Mouse (Mus musculus) embryonic facial prominence, embryonic 15.5 days (tissue): Measurements from ENCODE around the gene Cpne2. TPM values are rescaled to one million over a fixed set of nuclear protein-coding genes. Genes with fewer than 3 reads are reported as not detected.

Source experiments
- ATAC-seq: fragments of 200-750 bp; cut with Nextera tagmentation; 2 replicates; pipeline ENCODE4 v1.8.0; 2017; ENCODE audit warnings: low read depth, moderate TSS enrichment; ENCODE audit not compliant: insufficient number of reproducible peaks, low FRiP score, low TSS enrichment
- H3K27ac ChIP-seq: fragments of 300-500 bp; sonication (generic); replicated peaks from 2 replicates; pipeline ENCODE4 v1.5.1; 2015; ENCODE audit warnings: mild to moderate bottlenecking, inconsistent platforms
- H3K27me3 ChIP-seq: fragments of 300-500 bp; sonication (generic); 2 replicates; pipeline ENCODE4 v1.6.1; 2015; ENCODE audit warnings: inconsistent platforms
- H3K36me3 ChIP-seq: fragments of 300-500 bp; sonication (generic); 2 replicates; pipeline ENCODE4 v1.6.1; 2015; ENCODE audit warnings: mild to moderate bottlenecking, inconsistent platforms
- H3K4me1 ChIP-seq: fragments of 300-500 bp; sonication (generic); 2 replicates; pipeline ENCODE4 v1.6.1; 2015; ENCODE audit warnings: inconsistent platforms
- H3K4me2 ChIP-seq: fragments of 300-500 bp; sonication (generic); replicated peaks from 2 replicates; pipeline ENCODE4 v1.6.1; 2015; ENCODE audit warnings: mild to moderate bottlenecking, inconsistent platforms
- H3K4me3 ChIP-seq: fragments of 300-500 bp; sonication (generic); replicated peaks from 2 replicates; pipeline ENCODE4 v1.5.1; 2015; ENCODE audit warnings: mild to moderate bottlenecking, inconsistent platforms
- H3K9ac ChIP-seq: fragments of 300-500 bp; sonication (generic); 2 replicates; pipeline ENCODE4 v1.6.1; 2015; ENCODE audit warnings: inconsistent platforms
- H3K9me3 ChIP-seq: fragments of 300-500 bp; sonication (generic); replicated peaks from 2 replicates; pipeline ENCODE4 v1.6.1; 2016; ENCODE audit warnings: inconsistent platforms
- WGBS: fragments of 180-500 bp; shearing (Covaris S2); methylation state at CpG from one replicate; pipeline ENCODE4 v1.1.7; 2015; 5-methylcytosine and 5-hydroxymethylcytosine counted together
- polyA plus RNA-seq: library from polyadenylated mRNA; unstranded; fragments of >200 nt; fragmentation: Nextera tagmentation; extraction: Ambion mirVana; gene quantifications from 2 replicates; pipeline ENCODE4 v1.2.1, GENCODE M21; 2015

The Cpne2 gene
- polyA plus RNA-seq, 1 experiment from 2014 or later: 15.6 TPM

- no peak overlapping the region for H3K27ac ChIP-seq
- no peak for ATAC-seq
- H3K4me2 ChIP-seq: no peak overlapping the region
- H3K4me3 ChIP-seq: no peak overlapping the region
- 82% methylated on average over 7 of the region's 7 CpGs for WGBS
- no peak overlapping the region for H3K9ac ChIP-seq
- H3K9me3 ChIP-seq: no peaks in the 10 kb centered on the region
- H3K27me3 ChIP-seq: peaks cover 18% of the 10 kb centered on the region
- H3K4me1 ChIP-seq: peaks cover 23% of the 10 kb centered on the region
- H3K36me3 ChIP-seq: no peaks in the 10 kb centered on the region
Measured at GRCm38 (mm10) chr8:94535631-94536030, 2.8 kb downstream of the Cpne2 start.

- 78% methylated on average over 2 of the region's 2 CpGs for WGBS
- H3K27ac ChIP-seq: no peak overlapping the region
- peaks cover 19% of the 10 kb centered on the region for H3K4me1 ChIP-seq
- H3K27me3 ChIP-seq: peaks cover 18% of the 10 kb centered on the region
- H3K4me3 ChIP-seq: no peak overlapping the region
- no peaks in the 10 kb centered on the region for H3K36me3 ChIP-seq
- no peaks in the 10 kb centered on the region for H3K9me3 ChIP-seq
- no peak for ATAC-seq
- no peak overlapping the region for H3K9ac ChIP-seq
- no peak overlapping the region for H3K4me2 ChIP-seq
Measured at GRCm38 (mm10) chr8:94537456-94537855, 4.7 kb downstream of the Cpne2 start.

- peaks cover 12% of the 10 kb centered on the region for H3K4me1 ChIP-seq
- H3K4me2 ChIP-seq: no peak overlapping the region
- no peaks in the 10 kb centered on the region for H3K9me3 ChIP-seq
- no peaks in the 10 kb centered on the region for H3K36me3 ChIP-seq
- no peak for ATAC-seq
- H3K27me3 ChIP-seq: peaks cover 3% of the 10 kb centered on the region; the same call in 1 of the 2 replicates
- H3K9ac ChIP-seq: no peak overlapping the region
- H3K27ac ChIP-seq: no peak overlapping the region
- 85% methylated on average over 2 of the region's 2 CpGs for WGBS
- H3K4me3 ChIP-seq: no peak overlapping the region
Measured at GRCm38 (mm10) chr8:94540025-94540424, 7.2 kb downstream of the Cpne2 start.

GRCm38 (mm10) chr8:94540889-94541795 is 8.4 kb downstream of the Cpne2 start:
- Histone ChIP-seq H3K27me3 (no peaks in the 10 kb centered on the region), H3K4me1 (peaks cover 12% of the 10 kb centered on the region), H3K9ac (no peak overlapping the region), H3K4me3 (no peak overlapping the region), H3K27ac (no peak overlapping the region), H3K4me2 (no peak overlapping the region), H3K9me3 (no peaks in the 10 kb centered on the region), H3K36me3 (no peaks in the 10 kb centered on the region)
- 51% methylated on average over 17 of the region's 18 CpGs for WGBS
- ATAC-seq: 0 out of 2 replicates have a peak, but pooled peaks have one; percentile 23

- Histone ChIP-seq H3K9me3 (no peaks in the 10 kb centered on the region), H3K27me3 (no peaks in the 10 kb centered on the region), H3K4me1 (peaks cover 12% of the 10 kb centered on the region), H3K36me3 (no peaks in the 10 kb centered on the region), H3K4me3 (no peak overlapping the region), H3K27ac (no peak overlapping the region), H3K4me2 (no peak overlapping the region; the same call in 1 of the 2 replicates), H3K9ac (no peak overlapping the region)
- WGBS: 34% methylated on average over 8 of the region's 8 CpGs
- no peak for ATAC-seq
Measured at GRCm38 (mm10) chr8:94543981-94544380, 11.2 kb downstream of the Cpne2 start.

GRCm38 (mm10) chr8:94549041-94549440 is 16.3 kb downstream of the Cpne2 start:
- no peak overlapping the region for H3K4me2 ChIP-seq
- H3K27me3 ChIP-seq: no peaks in the 10 kb centered on the region
- ATAC-seq: no peak
- whole genome bisulfite sequencing: 49% methylated on average over 5 of the region's 5 CpGs
- no peak overlapping the region for H3K27ac ChIP-seq
- no peaks in the 10 kb centered on the region for H3K9me3 ChIP-seq
- H3K9ac ChIP-seq: no peak overlapping the region
- H3K36me3 ChIP-seq: no peaks in the 10 kb centered on the region
- no peak overlapping the region for H3K4me3 ChIP-seq
- peaks cover 5% of the 10 kb centered on the region for H3K4me1 ChIP-seq

- H3K36me3 ChIP-seq: no peaks in the 10 kb centered on the region
- no peaks in the 10 kb centered on the region for H3K27me3 ChIP-seq
- H3K4me2 ChIP-seq: no peak overlapping the region
- no peak overlapping the region for H3K9ac ChIP-seq
- H3K4me3 ChIP-seq: no peak overlapping the region
- WGBS: 40% methylated on average over 5 of the region's 5 CpGs
- no peak for ATAC-seq
- H3K9me3 ChIP-seq: no peaks in the 10 kb centered on the region
- peaks cover under 1% of the 10 kb centered on the region; the same call in 1 of the 2 replicates for H3K4me1 ChIP-seq
- H3K27ac ChIP-seq: no peak overlapping the region
Measured at GRCm38 (mm10) chr8:94549482-94549881, 16.7 kb downstream of the Cpne2 start.

- Histone ChIP-seq H3K4me1 (no peaks in the 10 kb centered on the region), H3K9ac (no peak overlapping the region), H3K27me3 (no peaks in the 10 kb centered on the region), H3K4me3 (no peak overlapping the region), H3K27ac (no peak overlapping the region), H3K36me3 (no peaks in the 10 kb centered on the region), H3K4me2 (no peak overlapping the region), H3K9me3 (no peaks in the 10 kb centered on the region)
- no peak for ATAC-seq
- WGBS: 72% methylated on average over 5 of the region's 5 CpGs
Measured at GRCm38 (mm10) chr8:94549998-94550397, 17.2 kb downstream of the Cpne2 start.

GRCm38 (mm10) chr8:94551471-94552422 is 19.0 kb downstream of the Cpne2 start:
- no peak overlapping the region for H3K27ac ChIP-seq
- no peaks in the 10 kb centered on the region for H3K9me3 ChIP-seq
- no peak overlapping the region for H3K4me2 ChIP-seq
- ATAC-seq: no peak
- no peaks in the 10 kb centered on the region for H3K4me1 ChIP-seq
- no peak overlapping the region for H3K4me3 ChIP-seq
- H3K27me3 ChIP-seq: no peaks in the 10 kb centered on the region
- no peak overlapping the region for H3K9ac ChIP-seq
- WGBS: 51% methylated on average over 17 of the region's 17 CpGs
- H3K36me3 ChIP-seq: no peaks in the 10 kb centered on the region

- Histone ChIP-seq H3K4me2 (no peak overlapping the region), H3K4me1 (no peaks in the 10 kb centered on the region), H3K27ac (no peak overlapping the region), H3K27me3 (no peaks in the 10 kb centered on the region), H3K9me3 (no peaks in the 10 kb centered on the region), H3K36me3 (no peaks in the 10 kb centered on the region), H3K4me3 (no peak overlapping the region), H3K9ac (no peak overlapping the region)
- WGBS: 97% methylated on average over 2 of the region's 2 CpGs
- no peak for ATAC-seq
Measured at GRCm38 (mm10) chr8:94552696-94553095, 19.9 kb downstream of the Cpne2 start.

GRCm38 (mm10) chr8:94557281-94557680 is 24.5 kb downstream of the Cpne2 start:
- Histone ChIP-seq H3K9me3 (no peaks in the 10 kb centered on the region), H3K27ac (no peak overlapping the region), H3K4me2 (no peak overlapping the region), H3K4me3 (no peak overlapping the region), H3K4me1 (no peaks in the 10 kb centered on the region), H3K9ac (no peak overlapping the region), H3K27me3 (no peaks in the 10 kb centered on the region), H3K36me3 (no peaks in the 10 kb centered on the region)
- ATAC-seq: no peak
- WGBS: 54% methylated on average over 3 of the region's 3 CpGs
